Mouse (Mus musculus) cerebral cortex, adult 2 months (tissue): ENCODE data around the gene Tmem44.

Experiments used
- WGBS: fragments of 180-500 bp; shearing (Covaris S2); methylation state at CpG from one replicate; pipeline ENCODE4 v1.1.7; 2018; 5-methylcytosine and 5-hydroxymethylcytosine counted together

Tmem44 gene

DNA sequence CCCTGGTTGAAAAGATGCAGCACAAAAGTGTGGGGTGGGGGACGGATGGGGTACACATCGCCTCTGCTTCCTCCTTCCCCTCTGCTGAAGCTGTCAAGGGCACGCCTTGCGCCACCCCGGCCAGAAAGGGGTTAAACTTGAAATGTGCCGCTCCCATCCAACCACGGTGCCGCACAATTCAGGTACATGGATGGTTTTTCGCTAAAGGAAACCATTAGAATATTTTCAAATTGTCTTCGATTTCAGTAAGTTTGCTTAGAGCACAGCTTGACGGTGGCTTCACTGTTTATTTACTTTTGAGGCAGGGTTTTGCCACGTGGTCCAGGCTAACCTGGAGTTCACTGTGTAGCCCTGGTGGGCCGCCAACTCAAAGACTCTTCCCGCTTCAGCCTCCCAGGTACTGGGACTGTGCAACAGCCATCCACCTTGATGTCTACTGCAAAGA, at the start of gene Tmem44:
Gene Tmem44, minus strand, starts transcription at position 95 of the 445 bp plus-strand sequence.
- 4% methylated on average over 14 of the region's 14 CpGs for WGBS

DNA sequence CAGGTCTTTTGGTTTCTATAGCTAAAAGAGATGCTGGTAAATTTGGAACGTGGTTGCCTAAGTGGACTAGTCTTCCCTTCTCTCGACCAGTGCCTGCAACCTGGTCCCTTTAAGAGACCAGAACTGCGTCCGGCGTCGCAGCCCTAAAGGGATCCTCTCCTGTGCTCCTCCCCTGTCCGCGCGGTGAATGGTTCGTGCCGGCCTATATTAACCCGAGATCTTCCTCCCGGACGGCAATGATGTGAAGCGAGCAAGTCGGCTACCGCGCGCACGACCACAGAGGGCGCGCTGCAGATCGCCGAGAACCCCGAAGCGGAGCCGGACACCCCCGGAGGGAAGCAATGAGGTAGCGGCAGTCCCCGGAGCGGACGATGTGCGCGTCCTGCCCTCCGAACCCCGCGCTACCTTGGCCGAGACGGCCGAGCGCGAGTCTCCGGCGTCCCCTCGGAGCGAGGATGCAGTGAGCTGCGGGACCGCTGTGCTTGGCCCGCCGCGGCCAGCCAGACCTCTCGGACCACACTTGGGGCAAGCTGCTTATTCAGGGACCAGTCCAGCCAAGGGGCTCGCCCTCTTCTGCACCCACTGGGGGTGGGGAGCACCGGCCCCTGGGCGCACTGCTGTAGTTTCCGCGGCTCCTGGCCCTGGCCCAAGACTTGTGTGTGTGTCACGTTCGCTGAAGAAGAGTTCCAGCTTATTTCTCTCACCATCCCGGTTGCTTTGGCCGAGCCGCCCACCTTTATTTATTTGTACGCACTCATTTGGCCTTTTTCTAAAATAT, 49.0 kb upstream of the Tmem44 start, which contains the start of gene Fam43a:
Gene Fam43a, plus strand, starts transcription at position 233 of the 778 bp plus-strand sequence.
- WGBS: under 1% methylated on average over 63 of the region's 63 CpGs

DNA sequence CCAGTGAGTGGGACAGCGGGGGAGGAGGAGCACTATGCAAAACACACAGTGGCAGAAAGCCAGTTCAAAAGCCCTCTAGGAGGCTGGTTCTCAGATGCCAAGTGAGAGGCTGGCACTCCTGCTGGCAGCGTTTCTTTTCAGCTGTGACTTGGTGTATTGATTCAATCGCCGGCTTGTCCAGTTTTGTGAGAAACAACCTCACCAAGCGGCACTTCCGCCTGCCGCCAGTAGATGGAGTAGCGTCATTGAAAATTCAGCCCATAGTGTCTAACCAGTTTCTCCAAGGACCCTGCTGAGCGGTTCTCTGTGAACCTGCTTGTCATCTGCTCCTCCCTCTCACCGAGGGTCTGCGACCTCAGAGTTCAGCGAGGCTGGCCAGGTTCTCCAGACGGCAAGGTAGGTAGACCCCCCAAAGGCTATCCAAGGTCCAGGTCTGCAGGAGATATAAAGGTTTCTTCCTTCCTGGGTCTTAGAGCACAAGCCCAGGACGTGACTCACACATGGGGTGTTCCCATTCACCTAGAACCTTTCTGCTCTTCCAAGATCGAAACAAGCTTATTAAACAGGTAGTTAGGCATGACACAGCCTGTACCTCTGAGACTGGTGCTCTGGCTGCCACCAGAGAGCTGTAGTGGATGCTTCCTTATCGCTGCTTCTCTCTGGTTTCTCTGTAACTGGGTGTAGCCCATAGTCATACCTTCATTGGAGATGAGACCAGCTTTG, 46.5 kb upstream of the Tmem44 start:
- 6% methylated on average over 16 of the region's 16 CpGs for WGBS

DNA sequence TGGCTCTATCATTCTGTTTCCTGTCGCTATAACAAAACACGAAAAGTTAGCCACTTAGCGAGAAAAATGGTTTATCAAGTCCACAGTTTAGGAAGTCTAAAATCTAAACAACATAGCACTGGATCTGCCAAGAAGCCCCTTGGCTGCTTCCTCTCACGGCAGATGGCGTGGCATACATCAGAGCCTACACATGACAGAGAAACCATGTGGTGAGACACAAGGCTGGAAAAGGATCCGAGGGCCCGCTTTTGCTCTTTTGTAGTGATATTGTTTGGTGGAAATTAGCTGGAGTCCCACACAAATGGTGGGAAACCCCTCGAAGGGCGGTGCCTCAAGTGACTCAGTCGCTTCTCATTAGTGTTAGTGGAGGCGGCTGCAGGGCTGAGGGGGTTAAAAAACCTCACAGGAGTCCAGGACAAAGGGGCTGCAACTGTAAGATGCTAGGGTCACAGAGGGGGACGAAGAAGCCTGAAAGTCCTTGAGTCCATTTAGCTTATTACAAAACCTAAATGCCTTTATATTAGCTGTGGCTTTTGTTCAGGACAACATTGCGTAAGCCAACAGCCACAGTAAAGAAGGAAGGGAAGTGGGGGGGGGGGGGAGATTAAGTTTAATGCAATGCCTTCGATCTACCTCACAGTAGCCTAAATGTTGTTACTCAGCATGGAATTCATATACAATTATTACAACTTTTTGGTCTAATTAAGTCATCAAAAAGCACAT, 45.4 kb upstream of the Tmem44 start:
- 30% methylated on average over 14 of the region's 14 CpGs for WGBS

DNA sequence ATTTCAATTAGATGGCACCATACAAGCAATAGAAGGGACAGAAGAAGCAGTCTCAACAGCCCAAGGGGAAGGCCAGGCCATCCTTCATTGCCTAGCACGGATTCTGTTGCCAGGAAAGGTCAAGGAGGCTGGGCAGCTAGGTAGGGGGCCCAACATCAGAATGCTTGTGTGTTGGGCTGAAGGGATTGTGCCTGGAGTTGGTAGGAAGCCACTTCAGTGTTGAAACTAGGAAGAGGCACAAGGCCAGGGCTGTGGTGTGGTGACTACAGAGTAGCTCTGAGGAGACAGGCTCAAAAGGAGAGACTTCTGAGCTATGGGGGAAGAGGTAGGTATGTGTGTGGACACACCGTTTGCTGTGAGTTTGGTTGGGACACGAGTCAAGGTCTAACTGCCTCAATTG, 44.7 kb upstream of the Tmem44 start:
- 43% methylated on average over 3 of the region's 3 CpGs for WGBS

DNA sequence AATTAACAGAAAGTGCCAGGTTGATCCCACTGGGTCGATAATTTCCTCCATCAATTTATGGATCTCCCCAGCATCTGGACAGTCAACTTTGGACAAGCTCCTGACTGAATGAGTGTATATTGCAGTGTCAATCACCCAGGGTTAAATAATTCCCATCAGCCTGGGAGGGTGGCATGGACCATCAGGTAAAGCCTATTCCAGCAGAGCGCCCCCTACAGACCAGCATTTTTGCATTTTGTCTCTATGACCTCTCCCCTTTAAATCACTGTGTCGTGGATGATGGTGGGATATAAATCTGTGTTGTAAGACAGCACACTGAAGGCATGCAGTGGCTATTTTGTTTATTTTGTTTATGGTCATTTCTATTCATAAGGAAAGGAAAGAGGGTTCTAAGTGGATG, 41.3 kb upstream of the Tmem44 start:
- 50% methylated on average over 3 of the region's 3 CpGs for WGBS

DNA sequence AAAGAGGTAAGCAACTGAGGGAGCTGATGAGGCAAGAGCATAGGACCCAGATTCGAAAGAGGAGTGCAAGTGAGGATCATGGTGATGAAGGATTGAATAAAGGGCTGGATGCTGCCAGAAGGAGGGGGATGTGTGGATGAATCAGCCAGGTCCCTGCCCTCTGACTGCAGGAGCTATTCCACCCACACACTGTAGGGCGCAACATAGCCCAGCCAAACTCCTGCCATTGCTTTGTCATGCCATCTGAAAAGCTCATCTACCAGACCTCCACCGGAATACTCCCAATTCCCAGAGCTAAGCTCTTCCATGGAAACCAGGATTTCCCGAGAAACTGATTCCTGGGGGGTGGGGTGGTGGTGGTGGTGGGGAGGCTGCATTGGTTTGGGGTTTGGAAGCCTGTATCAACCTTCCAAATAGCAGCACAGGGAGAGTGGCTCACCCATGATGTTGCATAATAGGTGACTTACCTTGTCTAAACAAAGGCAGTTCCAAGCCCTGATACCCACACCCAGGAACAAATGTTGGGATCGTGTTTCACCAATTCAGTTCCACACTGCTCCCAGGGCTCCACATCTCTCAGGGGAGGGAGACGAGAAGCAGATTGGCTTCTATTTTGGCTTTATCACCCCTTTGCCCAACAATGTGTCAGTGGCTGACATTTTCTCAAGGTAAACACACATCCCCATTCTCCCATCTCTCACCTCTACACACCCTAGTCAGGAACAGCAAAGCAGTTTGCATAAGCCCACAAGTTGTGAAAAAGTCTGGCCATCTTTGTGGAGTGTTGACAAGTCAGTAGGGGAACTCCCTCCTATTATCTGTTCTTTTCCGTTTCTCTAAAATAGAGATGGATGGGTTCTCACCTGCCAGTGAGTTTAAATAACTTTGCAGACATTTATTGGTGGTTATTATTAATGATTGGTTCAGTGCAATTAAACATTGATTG, 39.9 kb upstream of the Tmem44 start:
- WGBS: 43% methylated on average over 7 of the region's 7 CpGs

DNA sequence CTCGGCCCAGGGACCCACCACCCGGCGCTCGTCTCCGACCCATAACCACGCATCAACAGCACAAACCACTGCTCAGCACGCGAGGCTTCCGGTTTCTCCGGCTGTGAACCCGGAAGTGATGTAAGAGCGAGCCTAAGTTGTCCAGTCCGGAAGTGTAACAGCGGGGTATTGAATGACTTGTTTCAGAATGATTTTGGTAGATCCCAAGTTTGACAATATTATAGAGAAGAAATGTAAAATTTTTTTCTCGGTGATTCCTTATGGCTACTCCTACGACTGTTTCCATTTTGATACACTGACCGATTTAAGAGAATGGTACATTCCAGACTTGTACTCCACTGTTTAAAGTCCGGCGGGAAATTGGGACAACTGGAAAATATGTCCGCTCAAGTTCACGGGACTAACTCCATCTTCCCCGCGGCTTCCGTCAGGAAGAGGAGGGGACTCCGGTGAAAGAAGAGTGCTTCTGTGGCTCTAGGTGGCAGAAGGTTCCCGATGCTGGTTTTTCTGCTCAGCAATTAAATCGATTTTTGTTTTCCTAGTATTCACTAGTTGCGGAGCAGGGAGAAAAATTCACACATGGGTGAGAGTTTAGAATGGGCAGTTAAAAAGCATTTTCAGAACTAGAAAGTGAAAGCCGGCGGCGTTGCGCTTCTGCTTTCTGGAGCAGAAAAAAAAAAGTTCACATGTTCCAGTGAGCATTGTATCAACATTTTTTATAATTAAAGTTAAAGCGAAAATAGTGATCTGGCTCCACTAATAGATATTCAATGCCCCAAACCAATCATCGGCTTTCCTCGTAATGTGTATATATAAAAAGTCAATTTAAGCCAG, 37.1 kb upstream of the Tmem44 start, which contains the start of gene Lsg1:
Gene Lsg1, minus strand, starts transcription at position 99 of the 834 bp plus-strand sequence.
- WGBS: 2% methylated on average over 35 of the region's 35 CpGs

DNA sequence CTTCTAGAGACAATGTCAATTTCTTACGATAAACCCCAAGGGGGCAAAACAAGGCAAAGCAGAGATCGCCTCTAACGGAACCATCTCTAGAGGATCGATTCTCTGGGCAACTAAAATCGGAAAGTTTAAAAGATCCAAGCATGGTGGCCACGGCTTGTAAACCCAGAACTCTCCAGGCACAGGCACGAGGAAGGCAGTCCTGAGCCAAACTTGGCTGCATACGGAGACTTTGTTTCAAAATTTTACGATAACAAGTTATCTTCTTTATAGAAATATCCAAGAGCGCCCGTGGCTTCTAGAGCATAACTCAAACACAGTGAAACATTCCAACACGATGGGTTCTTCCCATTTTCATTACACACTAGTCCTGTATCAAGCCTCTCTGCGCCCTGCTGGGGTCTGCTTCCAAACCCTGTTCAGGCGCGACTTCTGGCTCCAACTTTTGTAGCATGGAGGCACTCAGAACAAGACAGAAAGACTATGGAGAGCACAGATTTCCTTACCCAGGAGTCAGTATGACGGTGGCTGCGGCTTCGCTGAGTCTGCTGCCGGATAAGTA, 36.4 kb upstream of the Tmem44 start:
- WGBS: under 1% methylated on average over 19 of the region's 19 CpGs

DNA sequence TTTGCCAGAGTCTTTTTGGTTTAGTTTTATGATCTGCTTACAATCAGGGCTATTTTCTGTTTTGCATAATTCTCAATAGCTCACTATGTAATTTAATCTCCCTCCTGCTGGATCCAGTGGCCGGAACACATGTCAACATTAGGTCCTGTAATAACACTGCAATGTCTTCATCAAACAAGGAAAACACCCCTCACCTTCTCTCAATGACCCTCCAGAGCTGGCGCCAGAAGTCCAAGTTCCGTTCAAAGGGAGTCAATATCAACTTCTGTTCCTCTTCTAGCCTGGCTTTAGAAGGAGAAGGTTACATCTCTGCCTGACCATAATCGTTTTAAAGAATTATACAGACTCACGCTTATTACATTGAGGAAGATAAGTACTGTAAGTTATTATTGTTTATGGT, 30.1 kb upstream of the Tmem44 start:
- WGBS: 92% methylated on average over 5 of the region's 5 CpGs

DNA sequence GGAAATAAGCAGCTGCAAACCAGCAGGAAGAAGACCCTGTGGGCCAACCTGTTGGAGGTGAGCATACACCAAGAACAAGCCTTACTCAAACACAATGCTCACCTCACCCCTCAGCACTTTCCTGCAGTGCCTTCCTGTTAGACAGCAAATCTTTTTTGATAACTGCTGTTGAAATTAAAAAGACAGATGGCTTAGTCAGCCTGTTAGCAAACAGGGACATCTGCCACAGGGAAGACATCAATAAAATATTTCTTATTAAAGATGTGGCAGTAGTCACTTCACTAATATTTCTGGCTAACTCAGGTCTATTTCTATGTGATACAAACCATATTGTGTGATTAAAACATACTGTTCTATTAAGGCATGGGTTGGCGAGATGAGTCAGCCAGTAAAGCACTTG, 25.8 kb upstream of the Tmem44 start:
- WGBS: 85% methylated on average over 1 of the region's 1 CpGs

DNA sequence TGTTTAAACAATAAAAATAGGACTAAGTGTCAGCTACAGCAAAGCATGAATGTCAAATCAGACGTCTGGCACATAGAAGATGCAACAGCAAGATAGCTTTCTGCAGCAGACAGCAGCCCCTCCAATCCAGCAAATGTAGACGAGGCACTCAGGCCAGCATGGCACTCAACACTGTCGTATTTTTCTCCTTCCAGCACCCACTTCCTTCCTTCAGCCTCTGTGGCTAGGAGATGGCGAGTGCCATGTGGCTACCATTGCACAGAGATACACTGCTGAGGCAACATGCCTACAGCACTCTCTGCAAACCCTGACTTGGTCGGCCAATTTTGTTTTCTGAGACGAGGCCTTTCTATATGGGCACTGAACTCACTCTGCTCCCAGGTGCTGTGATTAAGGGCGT, 25.2 kb upstream of the Tmem44 start:
- WGBS: 83% methylated on average over 7 of the region's 7 CpGs

DNA sequence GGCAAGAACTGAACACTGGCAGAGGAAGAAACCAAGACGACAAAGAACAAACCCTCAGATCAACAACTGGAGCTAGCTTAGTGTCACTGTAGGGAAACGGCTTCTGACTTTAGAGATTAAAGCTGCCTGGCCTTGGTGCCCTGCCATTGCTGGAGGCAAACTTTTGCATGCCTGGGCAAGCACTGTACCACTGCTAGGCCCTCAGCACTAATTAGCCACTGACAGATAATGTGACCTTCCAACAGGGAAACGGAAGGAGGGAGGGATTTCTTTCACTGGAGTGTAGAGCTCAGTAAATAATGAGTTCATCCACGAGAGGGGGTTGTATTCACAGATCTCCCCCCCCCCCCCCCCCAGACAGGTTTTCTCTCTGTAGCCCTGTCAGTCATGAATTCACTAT, 21.6 kb upstream of the Tmem44 start:
- 52% methylated on average over 4 of the region's 4 CpGs for WGBS

DNA sequence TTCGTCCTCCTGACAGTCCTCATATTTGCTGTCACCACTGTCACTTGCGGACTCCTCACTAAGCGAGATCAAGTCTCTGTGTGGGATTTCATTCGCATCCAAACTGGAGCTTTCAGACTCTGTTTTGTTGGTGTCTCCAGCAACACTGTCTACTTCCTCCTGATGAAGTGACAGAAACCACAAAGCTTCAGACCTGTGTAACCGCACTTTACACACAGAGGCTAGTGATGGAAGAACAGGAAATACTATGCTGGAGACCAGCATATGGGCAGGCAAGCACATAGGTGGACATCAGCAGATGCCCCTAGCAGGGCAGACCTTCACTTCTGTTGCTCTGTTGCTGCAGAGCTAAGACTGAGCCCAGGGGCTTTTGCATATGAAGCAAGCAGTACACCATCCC, 20.7 kb upstream of the Tmem44 start:
- 95% methylated on average over 5 of the region's 5 CpGs for WGBS

DNA sequence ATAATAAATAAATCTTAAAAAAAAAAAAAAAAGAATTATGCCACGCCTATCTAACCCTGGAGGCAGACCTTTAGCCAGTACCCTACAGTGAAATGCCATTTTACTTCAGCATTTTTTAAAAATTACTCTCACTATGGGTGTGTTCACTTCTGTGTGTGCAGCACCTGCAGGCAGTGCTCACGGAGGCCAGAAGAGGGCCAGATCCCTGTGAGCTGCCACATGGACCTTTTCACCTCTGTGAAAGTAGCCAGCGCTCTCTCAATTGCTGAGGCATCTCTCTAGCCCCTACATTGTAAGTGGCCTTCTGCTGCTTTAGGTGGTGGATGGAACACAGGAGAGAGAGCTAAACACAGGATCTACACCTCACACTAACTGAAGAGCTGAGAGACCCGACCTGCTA, 19.5 kb upstream of the Tmem44 start:
- WGBS: 96% methylated on average over 4 of the region's 4 CpGs

DNA sequence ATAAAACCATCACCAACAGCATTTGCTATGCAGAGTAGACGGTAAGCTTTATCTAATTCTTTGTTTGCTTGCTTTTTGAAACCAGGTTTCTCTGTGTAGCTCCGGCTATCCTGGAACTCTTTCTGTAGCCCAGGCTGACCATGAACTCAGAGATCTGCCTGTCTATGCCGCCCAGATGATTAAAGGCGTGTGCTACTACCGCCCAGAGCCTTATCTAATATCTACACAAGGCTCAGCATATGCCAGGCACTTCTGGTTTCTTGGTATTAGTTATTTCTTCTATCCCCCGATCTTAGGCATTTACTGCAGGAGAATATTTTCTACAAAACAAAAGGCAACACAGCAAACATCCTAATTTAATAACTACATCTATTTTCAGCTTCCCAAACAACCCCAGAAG, 15.0 kb upstream of the Tmem44 start:
- WGBS: 95% methylated on average over 6 of the region's 6 CpGs

DNA sequence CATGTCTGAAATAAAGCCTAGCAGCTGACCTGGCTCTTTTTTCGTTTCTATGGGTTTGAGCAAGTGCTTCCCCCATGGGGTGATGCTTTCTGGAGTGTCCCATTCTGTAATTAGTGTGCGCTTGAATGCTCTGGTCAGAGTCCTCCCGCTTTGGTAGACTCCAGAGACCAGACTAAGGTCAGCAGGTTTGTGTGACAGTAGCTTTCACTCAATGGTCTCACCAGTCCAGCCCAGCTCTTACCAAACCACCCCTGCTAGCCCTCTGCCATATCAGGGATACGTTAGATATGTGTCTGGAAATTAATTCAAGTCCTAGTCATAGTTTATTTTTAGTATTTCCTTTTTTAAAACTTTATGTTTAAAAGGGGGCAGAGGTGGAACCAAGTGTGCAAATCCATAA, 10.0 kb upstream of the Tmem44 start:
- WGBS: 82% methylated on average over 4 of the region's 4 CpGs

DNA sequence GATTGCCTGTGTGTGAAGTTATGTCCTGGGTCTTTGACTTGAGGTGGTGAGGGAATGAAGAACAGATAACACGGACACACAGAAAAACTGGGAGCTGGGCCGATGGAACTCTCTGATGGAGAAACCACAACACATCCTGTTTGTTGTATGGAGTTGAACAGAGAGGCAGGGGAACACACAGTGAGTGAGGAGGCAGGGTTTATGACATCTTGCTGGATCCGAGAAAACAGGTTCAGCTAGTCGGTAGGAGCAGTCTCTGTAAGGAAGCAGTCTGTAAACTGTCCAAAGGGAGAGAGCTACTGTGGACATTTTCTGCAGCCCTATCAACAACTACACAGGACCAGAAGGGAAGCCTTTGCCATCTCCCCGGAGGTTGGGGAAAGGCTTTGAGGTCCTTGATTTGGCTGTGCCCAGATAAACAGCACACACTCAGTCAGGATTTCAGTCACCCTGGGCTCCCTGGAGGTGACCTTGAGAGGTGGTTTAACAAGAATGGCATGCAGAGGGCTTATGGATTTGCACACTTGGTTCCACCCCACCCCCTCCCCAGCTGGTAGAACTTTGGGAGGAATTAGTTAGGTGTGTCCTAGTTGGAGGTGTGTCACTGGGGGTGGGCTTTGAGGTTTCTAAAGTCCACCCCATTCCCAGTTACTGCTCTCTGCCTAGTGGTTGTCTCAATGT, 8.8 kb upstream of the Tmem44 start:
- WGBS: 82% methylated on average over 5 of the region's 5 CpGs

DNA sequence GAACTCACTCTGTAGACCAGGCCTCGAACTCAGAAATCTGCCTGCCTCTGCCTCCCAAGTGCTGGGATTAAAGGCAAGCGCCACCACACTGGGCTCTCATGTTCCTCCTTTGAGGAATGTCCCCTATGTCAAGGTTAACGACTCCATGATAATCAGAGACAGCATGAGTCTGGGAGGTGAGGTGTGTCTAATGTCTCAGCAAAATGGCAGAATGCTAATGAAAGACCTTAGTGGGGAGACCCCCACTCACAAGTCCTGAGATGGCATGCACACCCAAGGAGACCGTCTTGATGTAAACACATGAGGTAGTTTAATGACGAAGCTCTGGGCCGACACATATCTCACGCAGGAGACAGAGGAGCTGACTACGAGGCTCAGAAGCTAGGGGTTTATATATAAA, 3.5 kb upstream of the Tmem44 start:
- WGBS: 98% methylated on average over 8 of the region's 8 CpGs
